Mouse (Mus musculus): ENCODE results near the gene Il1rl1.

Gene Il1rl1

GRCm38 (mm10) chr1:40428910-40429675 lies at the start of gene Il1rl1:
TSS of gene Il1rl1 (plus strand) at chr1:40429570.
- no peak for DNase-seq (ENCODE audit: low spot score)

GRCm38 (mm10) chr1:40380111-40380510 lies 49.3 kb upstream of the Il1rl1 start:
- peak; percentile 80 for DNase-seq (ENCODE audit: low spot score)

- no peak for DNase-seq (ENCODE audit: low spot score)
Measured at GRCm38 (mm10) chr1:40380990-40381389, 48.4 kb upstream of the Il1rl1 start.

GRCm38 (mm10) chr1:40382841-40383240 lies 46.5 kb upstream of the Il1rl1 start:
- no peak for DNase-seq (ENCODE audit: low spot score)

- DNase-seq (ENCODE audit: low spot score): no peak
Measured at GRCm38 (mm10) chr1:40384931-40385545, 44.3 kb upstream of the Il1rl1 start.

GRCm38 (mm10) chr1:40391374-40391773 lies 38.0 kb upstream of the Il1rl1 start:
- no peak for DNase-seq (ENCODE audit: low spot score)

- no peak for DNase-seq (ENCODE audit: low spot score)
Measured at GRCm38 (mm10) chr1:40392535-40392934, 36.8 kb upstream of the Il1rl1 start.

GRCm38 (mm10) chr1:40393214-40393613 lies 36.2 kb upstream of the Il1rl1 start:
- DNase-seq (ENCODE audit: low spot score): no peak

- DNase-seq (ENCODE audit: low spot score): no peak
Measured at GRCm38 (mm10) chr1:40399639-40400038, 29.7 kb upstream of the Il1rl1 start.

GRCm38 (mm10) chr1:40404682-40405081 lies 24.7 kb upstream of the Il1rl1 start:
- DNase-seq (ENCODE audit: low spot score): no peak

GRCm38 (mm10) chr1:40409882-40410281 lies 19.5 kb upstream of the Il1rl1 start:
- no peak for DNase-seq (ENCODE audit: low spot score)

- no peak for DNase-seq (ENCODE audit: low spot score)
Measured at GRCm38 (mm10) chr1:40413039-40413438, 16.3 kb upstream of the Il1rl1 start.

GRCm38 (mm10) chr1:40414276-40414675 lies 15.1 kb upstream of the Il1rl1 start:
- no peak for DNase-seq (ENCODE audit: low spot score)

GRCm38 (mm10) chr1:40414863-40415656 lies 14.3 kb upstream of the Il1rl1 start:
- DNase-seq (ENCODE audit: low spot score): no peak

GRCm38 (mm10) chr1:40417034-40417433 lies 12.3 kb upstream of the Il1rl1 start:
- DNase-seq (ENCODE audit: low spot score): no peak

GRCm38 (mm10) chr1:40418512-40418911 lies 10.9 kb upstream of the Il1rl1 start:
- DNase-seq (ENCODE audit: low spot score): no peak

GRCm38 (mm10) chr1:40423892-40424291 lies 5.5 kb upstream of the Il1rl1 start:
- DNase-seq (ENCODE audit: low spot score): no peak

- no peak for DNase-seq (ENCODE audit: low spot score)
Measured at GRCm38 (mm10) chr1:40427270-40427669, 2.1 kb upstream of the Il1rl1 start.

GRCm38 (mm10) chr1:40427901-40428300 lies 1.5 kb upstream of the Il1rl1 start:
- no peak for DNase-seq (ENCODE audit: low spot score)

- no peak for DNase-seq (ENCODE audit: low spot score)
Measured at GRCm38 (mm10) chr1:40430143-40430834, 919 bp downstream of the Il1rl1 start.

GRCm38 (mm10) chr1:40432169-40432568 lies 2.8 kb downstream of the Il1rl1 start:
- DNase-seq (ENCODE audit: low spot score): no peak

GRCm38 (mm10) chr1:40435936-40436335 lies 6.6 kb downstream of the Il1rl1 start:
- no peak for DNase-seq (ENCODE audit: low spot score)
